Mouse (Mus musculus): ENCODE data around the gene Mgat4a. TPM values are rescaled to one million over a fixed set of nuclear protein-coding genes. Genes with fewer than 3 reads are reported as not detected.
A peak's percentile ranks its signal among the peaks of the same experiment; 100 is the strongest.

The Mgat4a gene
- polyA plus RNA-seq (2012; ENCODE audit: insufficient read depth, insufficient read length, missing spikeins) = 2.2 and 2.4 TPM in 2 replicates

DNA sequence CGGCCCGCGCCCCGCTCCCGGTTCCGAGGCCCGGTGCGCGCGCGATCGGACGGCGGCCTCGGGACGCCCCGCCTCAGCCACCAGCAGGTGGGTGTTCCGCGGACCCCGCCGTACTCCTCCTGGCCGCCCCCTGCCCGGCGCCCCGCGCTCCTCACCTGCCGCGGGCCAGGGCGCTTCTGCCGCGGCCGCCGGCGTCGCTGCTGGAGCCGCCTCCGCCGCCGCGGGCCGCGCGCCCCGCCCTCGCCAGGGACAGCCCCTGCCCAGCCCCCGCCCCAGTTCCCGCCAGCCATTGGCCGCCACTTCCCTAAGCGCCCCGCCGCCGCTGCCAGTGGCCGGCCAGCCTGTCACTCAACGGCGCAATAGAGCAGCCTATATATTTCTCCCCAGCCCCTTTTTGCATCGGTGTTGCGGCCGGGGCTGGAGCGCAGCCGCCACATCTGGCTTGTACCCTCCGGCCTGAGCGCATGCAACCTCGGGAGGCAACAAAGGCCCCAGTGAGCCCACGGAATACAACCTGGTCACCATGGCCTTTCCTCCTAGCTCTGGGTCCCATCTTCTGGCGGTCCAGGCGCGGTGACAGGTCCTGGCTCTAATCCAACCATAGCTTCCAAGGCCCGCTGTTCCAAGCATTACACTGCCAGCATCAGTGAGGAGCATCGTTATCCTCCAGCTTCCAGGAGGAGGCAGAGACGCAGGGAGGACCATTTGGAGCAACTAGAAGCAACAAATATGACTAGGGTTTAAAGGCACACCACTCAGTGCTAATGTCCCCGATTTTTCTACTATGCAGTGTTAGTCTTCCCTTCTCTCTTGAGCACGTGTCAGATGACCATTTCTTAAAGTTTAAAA lies at the start of gene Mgat4a:
TSS of gene Mgat4a (minus strand) at position 207 of the 849 bp plus-strand sequence.
- Histone ChIP-seq H3K4me1 (ENCODE audit: control insufficient read depth, insufficient read depth, insufficient read length, low read length) (no peaks in the 10 kb centered on the region; the same call in none of the 2 replicates), H3K4me3 (ENCODE audit: insufficient read depth, low read depth, low read length) (peak within 1 kb of the TSS; percentile 96), H3K27ac (replicated peaks; ENCODE audit: low read depth, low read length) (0 out of 2 replicates have a peak within 1 kb of the TSS, but pooled peaks have one; percentile 35)

DNA sequence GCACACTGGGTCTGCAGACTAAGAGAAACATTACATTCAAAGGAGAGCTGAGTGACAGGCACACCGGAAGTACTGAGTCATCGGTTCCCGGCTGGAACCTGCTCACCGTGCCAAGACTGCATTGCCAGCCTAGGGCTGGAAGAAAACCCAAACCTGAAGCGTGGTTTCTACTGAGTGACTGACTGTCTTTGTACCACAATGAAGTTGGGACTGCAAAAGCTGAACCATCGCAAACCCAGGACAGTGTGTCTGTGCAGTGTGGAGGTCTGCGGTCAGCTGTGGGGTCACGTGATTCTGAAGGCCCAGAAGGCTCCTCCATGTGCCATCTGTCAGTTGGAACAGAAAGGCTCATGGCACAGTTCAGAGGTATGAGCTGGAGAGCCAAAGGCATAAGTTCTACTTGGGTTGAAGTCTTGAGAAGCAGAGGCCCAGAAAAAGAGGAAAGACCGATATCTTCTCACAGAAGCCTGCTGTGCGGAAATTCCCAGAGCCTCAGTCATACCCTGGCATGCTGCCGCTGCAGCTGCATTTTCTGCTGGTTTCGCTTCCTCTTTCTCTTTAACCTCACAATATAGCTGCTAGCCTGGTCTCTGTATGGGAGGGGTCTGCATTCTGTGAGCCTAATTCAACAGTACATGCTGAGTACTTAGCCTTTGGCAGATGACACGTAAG lies 45.1 kb upstream of the Mgat4a start:
- Histone ChIP-seq H3K27ac (replicated peaks; ENCODE audit: low read depth, low read length) (peak overlapping the region; percentile 69), H3K4me3 (ENCODE audit: insufficient read depth, low read depth, low read length) (0 out of 2 replicates have a peak overlapping the region, but pooled peaks have one; percentile 7), H3K4me1 (ENCODE audit: control insufficient read depth, insufficient read depth, insufficient read length, low read length) (peaks cover 9% of the 10 kb centered on the region)

DNA sequence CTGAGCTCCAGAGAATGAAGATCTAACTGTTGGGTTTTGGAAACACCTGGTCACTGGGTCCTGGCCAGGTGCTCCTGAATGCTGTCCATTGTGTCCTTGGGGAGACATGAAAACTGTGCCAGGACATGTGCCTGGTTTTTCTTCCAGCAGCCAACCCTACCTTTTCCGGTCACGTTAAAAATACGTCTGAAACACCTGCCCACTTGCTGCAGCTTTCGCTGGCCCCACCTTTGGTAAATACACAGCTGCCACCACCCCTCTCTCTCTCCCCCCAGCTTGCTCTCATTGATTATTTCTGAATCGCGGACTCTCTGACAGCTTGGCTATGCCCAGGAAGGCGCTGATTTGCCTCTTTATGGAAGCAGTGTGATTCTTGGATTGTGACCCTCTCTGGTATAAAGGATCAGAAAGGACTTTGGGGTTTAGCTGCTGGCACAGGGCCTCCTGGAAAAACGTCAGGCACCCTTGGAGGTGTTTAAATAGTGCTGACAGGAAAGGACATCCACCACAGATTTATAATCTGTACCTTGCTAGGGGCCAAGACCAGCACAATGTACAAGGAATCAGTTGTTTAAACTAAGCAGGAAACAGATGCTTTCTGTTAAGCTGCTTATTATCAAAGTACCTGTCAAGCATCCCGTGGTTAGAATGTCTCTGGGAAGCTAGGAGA lies 43.1 kb upstream of the Mgat4a start:
- H3K4me1 ChIP-seq (ENCODE audit: control insufficient read depth, insufficient read depth, insufficient read length, low read length) = peaks cover 9% of the 10 kb centered on the region
- H3K4me3 ChIP-seq (ENCODE audit: insufficient read depth, low read depth, low read length) = no peak overlapping the region
- no peak overlapping the region for H3K27ac ChIP-seq (replicated peaks; ENCODE audit: low read depth, low read length)

DNA sequence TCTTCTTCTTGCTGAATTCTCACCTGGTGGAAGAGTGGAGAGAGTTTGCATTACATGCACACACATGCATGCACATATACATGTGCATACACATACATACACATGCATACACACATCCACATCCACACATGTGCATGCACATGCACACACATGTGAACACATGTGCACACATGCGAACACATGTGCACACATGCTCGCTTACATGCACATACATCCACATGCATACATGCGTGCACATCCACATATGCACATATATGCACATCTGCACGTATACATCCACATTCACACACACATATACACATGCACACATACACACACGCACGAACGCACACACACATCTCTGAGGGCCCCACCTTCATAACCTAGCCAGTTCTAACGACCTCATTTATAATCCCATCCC lies 42.4 kb upstream of the Mgat4a start:
- H3K27ac ChIP-seq (replicated peaks; ENCODE audit: low read depth, low read length) = no peak overlapping the region
- H3K4me1 ChIP-seq (ENCODE audit: control insufficient read depth, insufficient read depth, insufficient read length, low read length) = peaks cover 9% of the 10 kb centered on the region
- H3K4me3 ChIP-seq (ENCODE audit: insufficient read depth, low read depth, low read length) = no peak overlapping the region

DNA sequence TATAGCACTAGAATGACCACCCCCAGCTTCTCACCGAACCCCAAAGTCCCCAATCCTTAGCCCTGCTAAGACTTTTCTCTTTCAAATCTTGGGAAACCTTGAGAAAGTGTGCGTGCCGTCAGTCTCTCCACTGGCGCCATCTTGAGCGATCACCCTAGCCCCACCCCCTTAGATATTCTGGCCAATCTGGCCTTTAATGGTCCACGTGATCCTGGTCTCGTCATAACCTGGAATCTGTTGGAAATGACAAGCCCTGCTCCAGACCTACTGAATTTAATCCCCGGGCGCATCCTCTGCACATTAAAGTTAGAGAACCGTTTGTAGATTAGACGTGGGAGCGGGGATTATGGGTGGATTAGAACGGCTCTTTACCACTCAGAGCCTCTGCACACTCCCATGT lies 38.9 kb upstream of the Mgat4a start:
- no peaks in the 10 kb centered on the region for H3K4me1 ChIP-seq (ENCODE audit: control insufficient read depth, insufficient read depth, insufficient read length, low read length)
- H3K4me3 ChIP-seq (ENCODE audit: insufficient read depth, low read depth, low read length) = no peak overlapping the region
- H3K27ac ChIP-seq (replicated peaks; ENCODE audit: low read depth, low read length) = no peak overlapping the region

DNA sequence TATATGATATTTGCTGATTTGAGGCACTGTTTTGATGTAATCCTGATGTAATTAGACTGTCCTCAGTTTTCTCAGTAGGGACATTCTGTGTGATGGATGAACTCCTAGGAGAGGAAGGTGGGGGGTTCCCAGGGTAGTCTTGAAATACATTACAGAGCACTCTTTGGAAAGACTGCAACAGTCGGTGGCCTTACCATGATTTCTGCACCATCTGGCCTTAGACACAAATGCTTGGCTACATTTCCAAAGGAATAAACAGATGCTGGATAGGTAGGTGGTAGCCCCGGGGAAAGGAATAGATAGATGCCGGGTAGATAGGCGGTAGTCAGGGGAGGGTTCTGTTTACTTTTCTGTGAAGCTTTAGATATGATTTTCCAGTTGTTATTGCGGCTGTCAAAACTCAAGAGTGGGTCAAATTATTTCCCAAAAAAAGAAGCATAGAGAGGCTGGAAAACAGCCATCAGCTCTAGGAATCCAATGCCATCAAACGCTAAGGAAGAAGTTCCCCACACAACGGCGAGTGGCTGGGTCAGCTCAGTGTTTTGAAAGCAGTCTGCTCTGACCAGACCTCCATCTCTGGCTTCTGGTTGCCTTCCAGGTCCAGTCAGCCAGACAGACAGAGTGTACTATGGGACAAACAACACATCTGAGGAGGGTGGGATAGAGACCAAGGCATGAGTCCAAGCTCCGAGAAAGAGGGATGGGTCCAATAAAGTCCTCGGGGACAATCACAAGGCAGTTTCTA lies 31.9 kb upstream of the Mgat4a start:
- no peak overlapping the region for H3K27ac ChIP-seq (replicated peaks; ENCODE audit: low read depth, low read length)
- no peak overlapping the region for H3K4me3 ChIP-seq (ENCODE audit: insufficient read depth, low read depth, low read length)
- no peaks in the 10 kb centered on the region for H3K4me1 ChIP-seq (ENCODE audit: control insufficient read depth, insufficient read depth, insufficient read length, low read length)

DNA sequence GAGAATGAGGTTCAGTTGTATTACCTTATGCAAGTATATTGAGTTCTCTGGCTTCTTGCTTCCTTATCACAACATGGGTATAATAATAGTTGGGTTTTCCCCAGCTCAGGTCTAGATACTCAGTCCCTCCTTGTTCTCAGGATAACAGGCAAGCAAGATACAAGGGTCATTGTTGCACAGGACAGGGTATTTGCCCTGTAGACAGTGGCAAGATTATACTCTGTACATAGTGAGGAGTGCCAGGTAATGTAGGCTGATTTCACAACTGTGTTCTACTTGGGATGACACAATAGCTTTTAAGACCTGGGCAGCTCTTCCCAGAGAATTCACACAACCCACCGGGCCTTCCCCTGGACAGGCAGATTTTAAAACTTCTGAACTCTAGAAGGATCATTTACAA lies 27.6 kb upstream of the Mgat4a start:
- no peak overlapping the region for H3K27ac ChIP-seq (replicated peaks; ENCODE audit: low read depth, low read length)
- H3K4me1 ChIP-seq (ENCODE audit: control insufficient read depth, insufficient read depth, insufficient read length, low read length) = no peaks in the 10 kb centered on the region
- H3K4me3 ChIP-seq (ENCODE audit: insufficient read depth, low read depth, low read length) = no peak overlapping the region

DNA sequence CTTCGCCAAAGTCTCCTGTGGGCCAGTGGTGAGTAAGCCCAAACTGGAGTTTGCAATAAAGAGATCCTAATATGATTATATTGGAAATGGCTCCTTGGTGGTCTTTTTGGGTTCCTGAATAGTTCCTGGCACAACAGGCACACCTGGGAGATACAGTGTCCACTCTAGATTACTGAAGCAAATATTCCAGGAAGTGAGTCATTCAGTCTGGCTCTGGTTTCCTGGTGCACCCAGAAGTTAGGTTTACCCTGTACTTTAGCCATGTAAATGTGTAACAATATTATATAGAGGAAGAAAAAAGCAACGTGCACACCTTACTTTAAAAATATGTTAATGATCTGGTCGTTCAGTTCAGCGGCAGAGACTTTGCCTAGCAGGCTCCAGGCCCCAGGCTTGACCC lies 25.9 kb upstream of the Mgat4a start:
- Histone ChIP-seq H3K27ac (replicated peaks; ENCODE audit: low read depth, low read length) (no peak overlapping the region), H3K4me1 (ENCODE audit: control insufficient read depth, insufficient read depth, insufficient read length, low read length) (no peaks in the 10 kb centered on the region), H3K4me3 (ENCODE audit: insufficient read depth, low read depth, low read length) (no peak overlapping the region)

DNA sequence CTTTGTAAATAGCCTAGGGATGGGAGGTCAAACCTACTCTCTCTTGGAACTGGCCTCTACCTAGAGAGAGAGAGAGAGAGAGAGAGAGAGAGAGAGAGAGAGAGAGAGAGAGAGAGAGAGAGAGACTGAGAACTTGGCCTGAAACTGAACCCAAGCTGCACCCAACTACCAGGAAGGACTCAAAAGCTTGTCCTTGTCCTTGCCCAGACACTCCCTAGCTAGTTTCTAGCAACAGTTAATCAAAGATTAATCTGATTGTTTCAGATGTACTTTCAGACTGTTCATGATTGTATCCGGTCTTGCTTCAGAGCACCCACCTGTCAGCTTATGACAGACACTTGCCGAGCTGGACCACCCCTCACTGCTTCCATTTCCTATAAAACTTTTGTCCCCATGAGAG lies 25.5 kb upstream of the Mgat4a start:
- Histone ChIP-seq H3K27ac (replicated peaks; ENCODE audit: low read depth, low read length) (no peak overlapping the region), H3K4me3 (ENCODE audit: insufficient read depth, low read depth, low read length) (no peak overlapping the region), H3K4me1 (ENCODE audit: control insufficient read depth, insufficient read depth, insufficient read length, low read length) (no peaks in the 10 kb centered on the region)

DNA sequence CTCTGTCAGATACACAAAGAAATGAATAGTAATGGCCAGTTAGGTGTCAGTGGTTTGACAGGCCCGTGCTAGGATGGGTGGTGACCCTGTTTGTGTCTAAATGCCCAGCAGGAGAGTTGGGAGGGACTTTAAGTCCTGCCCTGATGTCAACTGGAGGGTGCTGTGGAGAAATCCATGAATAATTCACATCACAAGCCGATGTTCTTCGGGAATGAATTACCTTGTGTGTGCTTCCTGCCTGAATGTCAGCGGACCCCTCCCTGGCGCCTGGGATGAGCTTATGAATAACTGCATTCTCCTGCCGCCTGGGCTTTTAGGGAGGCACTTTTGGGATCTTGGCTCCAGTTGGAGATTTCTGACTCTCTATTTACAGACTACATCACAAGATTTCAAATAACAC lies 24.6 kb upstream of the Mgat4a start:
- no peak overlapping the region for H3K4me3 ChIP-seq (ENCODE audit: insufficient read depth, low read depth, low read length)
- H3K4me1 ChIP-seq (ENCODE audit: control insufficient read depth, insufficient read depth, insufficient read length, low read length) = no peaks in the 10 kb centered on the region
- no peak overlapping the region for H3K27ac ChIP-seq (replicated peaks; ENCODE audit: low read depth, low read length)

DNA sequence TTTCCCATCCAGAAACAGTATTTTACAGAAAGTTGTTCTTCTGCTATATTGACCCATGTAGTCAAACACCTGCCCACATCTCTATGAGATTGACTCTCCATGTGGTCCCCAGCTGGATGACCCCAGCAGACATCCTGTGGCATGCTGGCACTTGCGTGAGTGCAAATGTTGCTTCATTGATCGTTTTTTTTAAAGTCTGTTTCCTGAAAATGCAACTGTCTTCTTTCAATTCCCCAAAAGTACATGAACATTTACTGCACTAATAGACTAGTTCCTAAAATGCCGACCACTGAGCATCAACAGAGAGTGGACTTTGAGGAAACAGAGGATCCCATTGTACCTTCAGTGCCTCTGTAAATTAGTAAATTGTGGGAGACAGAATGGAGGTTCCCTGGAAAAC lies 21.1 kb upstream of the Mgat4a start:
- no peak overlapping the region for H3K27ac ChIP-seq (replicated peaks; ENCODE audit: low read depth, low read length)
- H3K4me3 ChIP-seq (ENCODE audit: insufficient read depth, low read depth, low read length) = no peak overlapping the region
- H3K4me1 ChIP-seq (ENCODE audit: control insufficient read depth, insufficient read depth, insufficient read length, low read length) = no peaks in the 10 kb centered on the region

DNA sequence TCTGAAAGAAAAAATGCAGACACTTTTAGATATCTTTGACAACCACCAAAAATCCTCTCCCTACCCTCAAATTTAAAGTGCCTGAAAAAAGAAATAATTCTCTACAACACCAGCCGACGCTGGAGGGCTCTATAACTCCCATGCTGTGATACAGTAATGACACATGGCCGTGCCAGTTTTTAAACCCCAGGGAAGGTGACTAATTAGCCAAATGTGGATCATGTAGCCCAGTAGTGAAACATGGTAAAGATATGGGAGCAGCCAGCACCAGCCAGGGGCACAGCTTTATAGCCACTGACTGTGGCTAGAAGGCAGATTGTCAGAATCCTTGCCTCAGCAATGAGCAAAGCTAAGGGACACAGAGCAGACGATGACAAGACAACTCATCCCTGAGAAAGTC lies 19.5 kb upstream of the Mgat4a start:
- Histone ChIP-seq H3K4me1 (ENCODE audit: control insufficient read depth, insufficient read depth, insufficient read length, low read length) (no peaks in the 10 kb centered on the region), H3K4me3 (ENCODE audit: insufficient read depth, low read depth, low read length) (no peak overlapping the region), H3K27ac (replicated peaks; ENCODE audit: low read depth, low read length) (no peak overlapping the region)

DNA sequence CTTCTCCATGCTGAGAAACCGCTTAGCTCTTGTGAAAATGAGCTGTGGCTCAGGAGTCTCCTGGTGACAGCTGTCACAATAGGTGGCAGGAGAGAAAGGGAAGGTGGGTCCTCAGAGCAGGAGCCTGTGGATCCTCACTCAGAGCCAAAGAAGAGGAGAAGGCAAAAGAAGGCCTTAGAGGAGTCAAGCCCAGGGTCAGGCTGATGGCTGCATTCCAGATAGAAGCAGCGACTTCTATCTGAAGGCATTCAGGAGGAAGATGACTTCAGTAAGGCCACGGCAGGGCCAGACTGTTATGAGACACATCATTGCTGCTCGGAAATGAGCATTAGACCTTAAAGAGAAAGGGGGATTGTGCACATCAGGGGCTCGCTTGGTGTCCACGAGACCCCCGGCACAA lies 11.2 kb upstream of the Mgat4a start:
- Histone ChIP-seq H3K4me3 (ENCODE audit: insufficient read depth, low read depth, low read length) (no peak overlapping the region), H3K4me1 (ENCODE audit: control insufficient read depth, insufficient read depth, insufficient read length, low read length) (no peaks in the 10 kb centered on the region)

DNA sequence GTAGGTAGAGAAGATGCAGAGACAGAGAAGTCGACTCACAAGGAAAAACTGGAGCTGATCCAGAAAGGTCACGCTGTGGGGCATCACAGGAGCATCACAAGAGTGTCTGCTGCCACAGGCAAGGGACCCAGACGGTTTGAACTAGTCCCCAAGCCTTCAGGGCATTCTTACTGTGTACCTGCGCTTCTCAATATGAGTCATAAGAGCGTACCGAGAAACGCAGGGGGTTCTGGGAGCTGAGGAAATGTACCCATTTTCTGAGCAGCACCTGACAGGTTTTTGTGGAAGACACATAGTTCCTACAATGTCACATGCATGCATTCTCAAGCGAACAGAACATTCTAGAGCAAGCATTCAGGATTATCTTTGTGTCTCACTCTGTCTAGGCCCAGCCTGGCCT lies 8.7 kb upstream of the Mgat4a start:
- Histone ChIP-seq H3K4me3 (ENCODE audit: insufficient read depth, low read depth, low read length) (no peak overlapping the region), H3K27ac (replicated peaks; ENCODE audit: low read depth, low read length) (no peak overlapping the region), H3K4me1 (ENCODE audit: control insufficient read depth, insufficient read depth, insufficient read length, low read length) (no peaks in the 10 kb centered on the region)

More for the DNA sequence above, 11.2 kb upstream of the Mgat4a start:
- H3K27ac ChIP-seq (replicated peaks; ENCODE audit: low read depth, low read length) = no peak overlapping the region
